Mouse (Mus musculus) cerebellum, adult 9-11 months (tissue): ENCODE data around the gene Tmem174.

Experiments used
- DNase-seq: peaks from one replicate; pipeline ENCODE4 v3.0.0; 2022

Tmem174 gene

DNA sequence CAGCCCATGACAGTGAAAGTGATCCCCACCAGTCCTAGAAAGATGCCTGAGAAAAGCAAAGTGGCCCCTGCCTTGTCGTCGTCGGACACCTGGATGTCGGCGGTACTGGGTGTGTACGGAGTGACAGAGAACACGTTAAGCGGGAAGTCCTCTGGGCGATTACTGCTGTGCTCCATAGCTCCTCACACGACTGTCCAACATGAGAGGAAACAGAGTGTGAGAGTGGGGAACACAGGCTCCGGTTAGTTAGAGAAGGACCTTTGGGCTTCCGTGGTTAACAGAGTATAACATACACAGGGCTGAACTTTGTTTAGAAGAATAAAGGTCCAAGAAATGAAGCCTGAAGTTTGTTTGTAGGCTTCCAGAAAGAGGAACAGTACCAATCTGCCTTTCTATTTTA, at the start of gene Tmem174:
Tmem174 (minus strand) TSS at position 266 of the 400 bp plus-strand sequence.
- no peak for DNase-seq

DNA sequence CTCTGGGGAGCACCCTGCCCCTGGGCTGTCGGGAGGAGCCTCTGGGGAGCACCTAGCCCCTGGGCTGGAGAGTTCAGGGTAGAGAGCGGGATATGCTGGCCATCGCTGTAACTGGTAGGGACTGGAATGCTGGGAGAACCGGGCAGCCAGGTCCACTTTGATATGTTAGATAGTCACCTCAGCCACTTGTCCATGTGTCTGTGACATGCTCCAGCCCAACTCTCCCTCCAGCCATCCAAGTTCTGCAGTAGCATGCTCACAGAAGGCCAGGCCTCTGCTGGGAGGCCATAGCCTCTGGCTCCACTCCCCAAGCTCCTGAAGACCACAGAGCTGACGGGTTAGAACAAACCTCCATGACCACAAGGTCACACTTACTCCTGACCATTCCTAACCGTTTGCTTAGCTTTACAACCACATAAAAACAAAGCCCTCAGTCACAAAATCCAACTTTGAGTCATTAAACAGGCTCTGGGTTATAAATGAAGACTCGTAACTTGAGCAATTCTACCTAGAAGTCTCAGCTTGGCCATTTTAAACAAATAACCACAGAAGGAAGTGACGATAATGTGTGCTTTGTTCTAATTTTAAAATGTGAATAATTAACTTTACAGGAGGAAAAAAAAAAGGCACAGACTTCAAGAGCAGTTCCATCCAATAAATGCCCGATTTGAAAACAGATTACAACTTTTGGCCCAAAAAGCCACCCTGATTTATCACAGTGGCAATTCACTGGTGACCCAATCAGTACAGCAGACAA, 47.1 kb upstream of the Tmem174 start:
- no peak for DNase-seq

DNA sequence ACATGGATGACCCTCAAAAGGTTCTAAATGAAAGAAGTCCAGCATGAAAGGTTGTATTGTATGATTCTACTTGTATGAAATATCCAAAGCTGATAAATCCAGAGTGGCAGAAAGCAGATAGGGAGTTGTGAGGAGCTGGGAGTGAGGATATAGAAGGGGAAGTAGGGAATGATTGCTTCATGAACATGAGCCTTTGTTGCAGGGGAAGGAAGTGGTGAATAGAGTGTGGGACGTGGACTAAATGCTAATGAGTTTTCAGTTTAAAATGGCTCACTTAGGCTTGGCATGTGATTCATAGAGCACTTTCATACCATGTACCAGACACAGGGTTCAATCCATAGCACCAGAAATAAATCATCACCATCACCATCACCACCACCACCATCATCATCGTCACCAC, 46.2 kb upstream of the Tmem174 start:
- no peak for DNase-seq

DNA sequence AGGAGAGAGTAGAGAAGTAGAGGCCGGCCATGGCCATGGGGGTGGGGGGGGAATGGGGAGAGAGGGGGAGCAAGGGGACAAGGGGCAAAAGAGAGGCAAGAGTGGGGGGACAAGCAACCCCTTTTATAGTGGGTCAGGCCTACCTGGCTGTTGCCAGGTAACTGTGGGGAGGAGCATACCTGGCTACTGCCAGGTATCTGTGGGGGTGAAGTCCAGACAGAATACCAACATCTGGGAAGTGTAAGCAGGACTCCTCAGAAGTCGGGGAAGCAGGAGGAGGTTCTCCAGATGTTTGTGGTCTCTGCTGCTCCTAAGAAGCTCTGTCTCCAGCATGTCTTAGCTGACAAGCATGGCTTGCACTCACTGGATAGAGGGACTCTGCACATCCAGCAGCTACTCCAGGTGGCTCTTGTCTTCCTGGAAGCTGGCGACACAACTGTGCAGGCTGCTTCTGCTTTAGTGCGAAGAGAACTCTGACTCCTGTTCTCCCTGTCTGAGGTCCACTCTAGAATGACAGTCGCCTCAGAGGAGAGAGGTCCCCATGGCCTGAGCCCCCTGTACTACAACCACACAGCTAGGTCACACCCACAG, 43.4 kb upstream of the Tmem174 start:
- DNase-seq = no peak

DNA sequence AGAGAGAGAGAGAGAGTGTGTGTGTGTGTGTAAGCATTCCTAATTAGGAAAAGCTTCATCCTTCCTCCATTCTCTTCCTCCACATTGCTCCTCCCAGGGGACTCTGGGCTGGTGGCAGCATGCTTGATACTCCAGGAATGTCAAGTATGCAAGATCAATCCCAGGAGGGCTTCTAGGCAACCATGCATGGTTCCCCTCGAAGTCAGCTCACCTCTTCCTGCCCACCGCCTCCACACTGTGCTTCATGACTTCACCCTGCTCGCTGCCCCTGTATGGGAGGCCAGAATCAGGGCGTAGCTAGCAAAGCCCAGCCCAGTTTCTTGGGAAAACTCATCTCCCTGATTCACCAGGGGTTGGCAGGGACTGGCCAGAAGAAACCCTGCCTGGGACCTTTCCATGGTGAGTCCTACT, 42.4 kb upstream of the Tmem174 start:
- DNase-seq = no peak

DNA sequence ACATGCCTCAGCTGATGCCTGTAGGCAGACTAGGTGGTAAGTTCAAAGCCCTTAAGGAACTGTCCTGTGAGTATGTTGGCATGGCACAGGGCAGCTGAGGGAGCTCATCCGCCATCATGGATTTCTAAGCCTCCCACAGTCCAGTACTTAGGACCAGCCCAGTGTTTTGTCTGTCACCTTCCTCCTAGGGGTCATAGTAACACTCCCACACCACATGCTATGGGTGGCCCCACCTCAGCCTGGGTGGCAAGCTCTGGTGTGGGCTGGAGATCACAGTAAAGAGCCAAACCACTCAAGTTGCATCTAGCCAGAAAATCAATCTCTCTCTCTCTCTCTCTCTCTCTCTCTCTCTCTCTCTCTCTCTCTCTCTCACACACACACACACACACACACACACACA, 42.0 kb upstream of the Tmem174 start:
- DNase-seq = no peak

DNA sequence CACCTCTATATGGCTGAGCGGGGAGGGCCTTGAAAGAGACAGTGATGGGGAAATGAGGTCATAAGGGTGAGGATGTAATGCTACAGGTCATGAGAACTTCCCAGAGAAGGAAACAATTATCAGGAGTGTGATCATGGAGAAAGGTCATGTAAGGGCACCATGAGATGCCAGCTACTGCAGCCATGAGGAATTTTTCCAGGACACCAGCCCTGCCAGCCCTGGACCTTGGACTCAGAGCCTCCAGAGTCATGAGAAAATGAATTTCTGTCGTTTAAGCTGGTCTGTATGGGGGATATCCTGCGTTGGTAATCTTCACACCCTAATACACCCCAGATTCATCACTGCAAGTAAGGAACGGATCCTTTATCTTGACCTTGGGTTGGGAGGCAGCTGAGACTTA, 36.7 kb upstream of the Tmem174 start:
- no peak for DNase-seq

DNA sequence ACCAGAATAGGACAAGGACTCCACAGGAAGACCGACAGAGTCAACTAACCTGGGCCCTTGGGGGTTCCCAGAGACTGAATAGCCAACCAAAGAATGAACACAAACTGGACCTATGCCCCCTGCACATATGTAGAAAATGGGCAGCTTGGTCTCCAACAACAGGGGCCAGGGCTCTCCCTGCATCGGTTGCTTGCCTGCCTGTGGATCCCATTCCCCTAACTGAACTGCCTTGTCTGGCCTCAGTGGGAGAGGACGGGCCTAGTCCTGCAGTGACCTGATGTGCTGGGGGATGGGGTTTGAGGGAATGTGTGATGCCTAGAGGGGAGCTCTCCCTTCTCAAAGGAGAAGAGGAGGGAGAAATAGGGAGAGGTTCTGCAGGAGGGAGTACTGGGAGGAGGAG, 32.1 kb upstream of the Tmem174 start:
- no peak for DNase-seq

DNA sequence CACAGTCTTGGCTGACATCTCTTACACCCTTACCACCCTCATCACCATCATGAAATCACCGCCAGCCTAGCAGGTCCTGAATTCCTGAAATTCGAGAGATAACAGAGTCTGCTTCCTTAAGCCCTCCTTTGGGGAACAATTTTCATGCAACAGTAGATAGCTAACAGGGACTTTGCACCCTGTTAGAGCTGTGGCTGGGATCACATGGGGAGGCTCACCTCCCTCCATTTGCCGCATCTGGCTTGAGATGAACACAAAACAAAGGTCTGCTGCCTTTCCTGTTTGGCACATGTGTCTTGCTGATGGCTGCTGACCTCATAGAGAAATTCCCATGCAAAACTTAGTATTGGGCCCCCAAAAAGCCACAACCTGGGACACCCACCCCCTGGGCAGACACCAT, 30.1 kb upstream of the Tmem174 start:
- no peak for DNase-seq

DNA sequence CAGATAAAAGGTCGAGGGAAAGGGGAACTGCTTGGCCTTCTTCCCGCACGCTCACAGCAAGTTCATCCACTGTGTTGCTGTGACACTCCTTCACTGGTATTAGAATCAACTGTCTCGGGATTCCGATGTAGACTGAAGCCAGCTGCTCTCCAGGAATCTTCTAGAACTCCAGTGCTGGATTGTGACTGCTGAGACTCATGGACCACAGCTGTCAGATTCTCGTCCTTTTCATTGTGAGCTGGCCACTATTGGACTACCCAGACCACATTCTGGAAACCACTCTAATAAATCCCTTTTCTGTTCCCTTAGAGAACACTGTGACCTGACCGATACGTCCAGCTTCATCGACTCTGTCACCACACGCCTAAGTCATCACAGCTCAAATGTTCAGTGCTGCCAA, 28.0 kb upstream of the Tmem174 start:
- no peak for DNase-seq

DNA sequence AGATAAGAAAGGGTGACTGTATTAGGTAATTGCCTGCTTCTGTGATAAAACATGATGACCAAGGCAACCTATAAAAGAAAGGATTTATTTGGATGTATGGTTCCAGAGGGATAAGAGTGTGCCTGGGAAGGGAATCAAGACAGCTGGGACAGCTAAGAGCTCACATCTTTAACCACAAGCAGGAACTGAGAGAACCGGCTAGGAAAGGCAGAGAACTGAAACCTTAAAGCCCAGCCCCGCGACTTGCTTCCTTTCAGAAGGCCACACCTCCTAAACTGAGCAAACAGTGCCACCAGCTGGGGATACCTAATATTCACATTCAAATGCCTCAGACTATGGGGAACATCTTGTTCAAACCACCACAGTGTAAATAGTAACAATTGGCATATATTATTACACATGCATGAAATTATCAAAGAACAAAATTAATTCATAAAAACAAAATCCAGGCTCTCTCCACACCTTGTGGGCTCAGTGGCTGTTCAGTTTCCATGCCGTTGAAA, 25.0 kb upstream of the Tmem174 start:
- DNase-seq = no peak

DNA sequence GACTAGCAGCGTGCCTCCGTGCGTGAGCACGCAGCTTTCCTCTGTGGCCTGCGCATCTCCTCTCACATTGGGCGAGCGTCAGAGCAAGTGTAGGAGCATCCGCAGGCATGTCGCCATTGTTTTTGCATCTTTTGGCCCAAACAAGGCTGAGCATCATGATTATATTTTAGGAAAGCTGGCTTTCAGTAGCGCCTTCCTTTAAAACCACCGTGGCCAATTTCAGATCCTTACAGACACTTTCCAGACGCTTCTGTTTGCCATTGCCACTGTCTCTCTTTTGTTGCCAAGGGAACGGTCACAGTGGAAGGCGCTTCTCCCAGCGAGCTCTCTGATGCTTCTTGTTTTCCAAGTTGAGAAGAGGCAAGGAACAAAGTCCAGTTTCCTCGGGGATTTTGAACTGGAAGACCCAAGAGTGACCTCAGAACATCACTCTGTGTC, 18.8 kb upstream of the Tmem174 start:
- DNase-seq = no peak

DNA sequence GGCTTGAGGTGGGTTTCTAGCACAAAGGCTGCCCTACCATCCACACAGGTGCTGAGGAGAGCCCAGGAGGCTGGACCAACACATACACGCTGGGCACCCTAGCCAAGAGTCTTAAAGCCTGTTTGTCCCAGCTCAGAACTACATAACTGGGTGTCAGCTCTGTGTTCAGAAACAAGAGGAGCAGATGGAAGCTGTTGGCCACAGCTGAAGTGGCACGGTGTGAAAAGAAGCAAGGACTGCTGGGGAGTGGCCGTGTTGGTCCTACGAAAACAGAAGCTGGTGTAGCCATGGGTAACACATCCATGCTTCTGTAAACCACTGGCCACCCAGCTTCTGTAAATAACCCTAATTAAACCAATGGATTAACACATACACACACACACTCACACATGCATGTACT, 18.1 kb upstream of the Tmem174 start:
- no peak for DNase-seq

DNA sequence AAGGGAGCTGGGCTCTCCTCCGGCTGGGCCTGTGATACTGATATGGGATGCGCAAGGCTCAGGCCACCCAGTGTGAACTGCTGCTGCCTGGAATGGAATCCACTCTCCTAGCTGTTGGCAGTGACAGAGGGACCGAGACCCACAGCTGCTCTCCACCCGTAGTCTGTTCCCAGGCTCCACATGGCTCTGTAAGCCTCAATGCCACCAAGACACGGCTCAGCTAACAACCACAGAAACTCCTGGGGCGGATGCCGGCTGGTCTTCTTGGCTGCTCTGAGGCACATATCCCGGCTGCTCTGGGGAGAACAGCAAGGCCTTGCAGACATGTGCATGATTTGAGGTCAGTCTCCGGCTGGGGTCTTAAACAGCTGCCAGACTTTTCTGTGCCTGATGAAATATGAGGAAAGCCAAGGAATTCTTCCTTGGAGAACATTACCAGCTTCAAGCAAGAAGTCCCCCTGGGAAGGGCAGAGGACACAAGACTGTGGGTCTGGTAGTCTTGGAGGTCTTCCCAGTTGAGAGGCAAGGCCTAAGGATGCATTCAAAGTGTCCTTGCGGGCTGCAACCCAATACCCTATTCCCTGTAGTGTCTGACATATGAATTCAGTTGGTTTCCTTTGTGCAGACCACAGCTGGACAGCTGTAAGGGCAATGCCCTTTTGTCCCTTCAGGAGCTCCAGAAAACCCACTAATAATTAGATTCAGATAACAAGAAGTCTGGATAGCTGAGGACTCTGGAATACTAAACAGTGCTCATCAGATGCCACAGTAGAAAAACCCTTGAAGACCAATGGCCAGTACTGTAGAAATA, 17.1 kb upstream of the Tmem174 start:
- DNase-seq = no peak

DNA sequence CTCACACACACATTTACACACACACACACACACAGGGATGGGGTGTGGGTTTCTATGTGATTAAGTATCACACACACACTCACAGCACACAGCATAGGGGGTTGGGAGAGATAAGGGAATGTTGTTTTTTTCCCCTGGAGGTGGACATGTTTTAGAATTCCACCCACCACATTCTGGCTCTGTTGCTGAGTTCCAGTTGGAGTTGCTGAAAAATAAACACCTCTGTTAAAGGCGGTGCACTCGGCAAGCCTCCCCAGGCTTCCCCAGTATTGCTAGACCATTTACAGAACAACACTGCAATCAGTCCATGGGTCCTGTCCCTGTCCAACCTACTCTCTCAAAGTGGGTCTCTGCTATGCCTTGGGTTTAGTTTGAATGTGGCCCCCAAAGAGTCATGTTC, 15.0 kb upstream of the Tmem174 start:
- no peak for DNase-seq

DNA sequence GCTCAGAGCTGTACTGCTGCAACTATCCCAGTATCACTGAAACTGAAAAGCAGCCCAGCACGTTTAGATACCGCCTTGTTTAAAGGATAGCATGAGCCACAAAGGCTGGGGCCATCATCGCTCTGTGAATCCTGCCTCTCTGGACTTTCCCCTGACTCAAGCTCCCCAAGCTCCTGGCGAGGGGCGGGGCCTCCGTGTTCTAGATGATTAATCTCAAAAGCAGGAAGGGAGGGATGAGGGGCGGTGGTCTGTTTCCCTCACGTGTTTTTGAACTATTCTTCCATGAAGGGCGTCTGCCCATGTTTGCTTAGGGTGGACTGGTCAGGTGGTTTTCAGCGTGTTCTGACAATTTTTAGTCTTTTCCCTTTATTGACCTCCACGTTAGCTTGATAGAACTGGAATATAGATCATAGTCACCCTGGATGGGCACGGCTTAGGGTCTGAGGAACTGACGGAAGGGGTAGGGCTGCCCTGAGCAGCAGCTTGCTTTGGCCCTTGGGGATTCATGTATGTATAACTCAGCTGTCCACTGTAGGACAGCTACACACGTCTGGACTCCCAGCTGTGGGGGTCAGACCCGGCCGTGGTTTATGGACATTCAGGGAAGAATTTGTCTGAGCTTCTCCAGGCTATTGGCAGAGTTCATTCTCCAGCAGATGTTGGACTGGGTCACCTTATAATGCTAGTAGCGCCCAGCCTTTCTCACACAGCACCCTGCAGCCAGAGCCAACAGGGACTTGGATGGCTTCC, 14.2 kb upstream of the Tmem174 start:
- DNase-seq = no peak

DNA sequence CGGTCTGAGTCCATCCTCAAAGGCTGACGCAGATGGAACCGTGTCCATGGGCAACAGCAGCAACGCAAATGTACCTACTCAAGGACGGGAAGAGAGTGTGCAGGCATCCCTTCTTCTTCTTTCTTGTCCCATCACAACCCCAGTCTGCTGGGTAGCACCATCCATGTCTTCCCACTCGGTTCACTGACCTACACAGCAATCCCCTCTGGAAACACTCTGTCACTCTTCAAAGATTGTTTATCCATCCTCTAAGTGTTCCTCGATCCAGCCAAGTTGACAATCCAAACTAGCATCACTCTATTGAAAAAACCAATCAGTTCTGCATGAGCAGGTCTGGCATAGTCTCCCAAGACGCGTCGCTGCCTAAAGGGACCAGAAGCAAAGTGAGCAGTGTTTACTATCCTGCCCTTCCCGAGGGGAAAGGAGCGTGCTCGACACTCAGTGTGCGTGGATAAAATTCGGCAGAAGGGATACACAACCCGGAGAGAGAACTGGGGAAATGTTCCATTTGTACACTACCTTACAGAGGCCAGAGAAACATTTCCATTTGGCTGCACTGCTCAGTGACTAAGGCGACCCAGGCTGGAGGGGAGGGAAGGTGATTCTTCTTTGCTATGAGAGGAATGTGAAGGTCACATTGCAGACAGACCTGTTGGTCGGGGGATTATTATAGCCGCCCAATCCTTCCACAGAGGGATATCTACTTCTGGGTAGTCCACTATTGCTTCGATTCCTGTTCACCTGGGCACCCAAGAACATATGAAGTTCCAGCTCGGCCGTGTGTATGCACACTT, 10.8 kb upstream of the Tmem174 start:
- DNase-seq = no peak

DNA sequence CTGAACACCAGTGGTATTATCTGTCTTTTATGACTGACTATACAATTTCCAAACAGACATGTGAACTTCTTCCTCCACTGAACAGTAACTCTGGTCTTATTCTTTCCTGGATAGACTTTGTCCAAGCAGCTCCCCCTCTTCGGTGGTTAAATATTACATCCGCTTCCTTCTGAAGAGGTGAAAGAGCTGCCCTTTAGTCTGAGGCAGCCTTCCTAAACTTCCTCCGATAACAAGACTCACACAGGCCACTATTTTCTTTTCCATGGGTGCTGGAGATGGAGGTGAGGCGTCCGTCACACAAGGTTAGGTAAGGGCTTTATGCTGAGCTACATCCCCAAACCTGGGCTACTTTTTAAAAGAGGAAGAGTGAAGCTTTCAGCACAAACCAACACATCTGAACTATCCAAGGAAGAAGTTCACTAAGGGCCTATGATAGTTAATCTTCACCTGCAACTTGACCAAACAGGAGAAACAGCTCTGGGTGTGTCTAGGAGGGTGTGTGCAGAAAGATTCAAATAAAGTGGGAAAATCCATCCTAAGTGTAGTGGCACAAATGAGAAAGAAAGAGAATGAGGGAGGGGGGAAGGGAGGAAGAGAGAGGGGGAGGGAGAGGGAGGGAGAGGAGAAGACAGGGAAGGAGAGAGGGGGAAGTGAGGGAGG, 1.4 kb upstream of the Tmem174 start:
- no peak for DNase-seq

DNA sequence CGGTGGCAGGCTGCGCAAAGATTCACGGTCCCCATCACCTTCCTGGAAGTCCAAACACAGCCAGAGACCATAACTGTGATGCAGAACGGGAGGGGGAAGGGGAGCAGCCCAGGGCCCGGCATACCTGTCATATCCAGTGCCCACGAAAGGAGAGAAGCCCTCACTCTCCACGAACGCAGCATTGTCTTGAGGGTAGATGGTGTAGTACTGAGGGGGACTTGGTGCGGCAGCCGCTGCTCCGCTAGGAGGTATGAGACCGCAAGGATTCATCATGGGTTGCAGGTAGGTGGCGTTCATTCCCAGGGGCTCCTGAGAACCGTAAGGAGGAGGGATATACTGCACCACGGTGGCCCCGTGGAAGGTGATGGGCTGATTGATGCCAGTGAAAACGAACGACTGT, 639 bp downstream of the Tmem174 start:
- no peak for DNase-seq

DNA sequence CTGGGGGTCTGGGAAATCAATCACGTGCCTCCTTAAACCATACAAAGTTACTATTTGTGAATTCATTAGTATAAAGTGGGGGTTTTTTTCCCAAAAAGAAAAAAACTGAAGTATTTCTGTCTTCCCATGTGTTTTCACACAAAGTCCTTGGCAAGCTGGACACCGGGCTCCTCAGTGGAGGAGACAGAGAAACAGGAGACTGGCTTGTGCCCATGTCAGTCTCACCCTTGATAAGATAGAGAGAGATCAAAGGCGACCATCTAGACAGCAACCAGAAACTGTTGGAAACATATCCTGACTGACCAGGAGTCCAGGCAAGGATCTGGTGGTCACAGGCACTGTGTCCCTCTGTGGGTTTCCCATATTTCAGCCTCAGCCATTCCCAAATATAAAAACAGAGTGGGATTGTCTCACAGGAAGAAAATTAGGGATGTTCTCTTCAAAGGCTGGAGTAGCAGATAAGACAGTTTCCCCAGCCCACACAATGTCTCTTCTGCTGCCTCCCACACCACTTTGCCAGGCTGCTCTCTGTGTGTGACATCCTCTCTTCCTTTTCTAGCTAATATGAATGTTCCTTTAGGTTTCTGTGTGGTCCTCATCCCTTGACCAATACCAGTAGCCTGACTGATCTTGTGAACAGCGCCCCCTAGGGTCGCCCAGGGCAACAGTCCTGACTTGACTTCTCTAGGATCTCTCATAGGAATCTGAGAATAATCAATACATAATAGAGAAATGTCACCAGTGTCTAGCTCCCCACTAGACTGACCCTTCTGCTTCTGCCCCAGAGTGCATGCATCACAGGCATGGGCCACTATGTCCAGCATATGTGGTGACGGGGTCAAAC, 3.3 kb downstream of the Tmem174 start:
- no peak for DNase-seq
